Mouse (Mus musculus) splenic B cell, adult 2 months (primary cell): ENCODE measurements around the gene Pin4.
A peak's percentile ranks its signal among the peaks of the same experiment; 100 is the strongest.
"Not testable (repeated sequence)": the region's sequence is repeated elsewhere in the genome, so short reads cannot be mapped to it uniquely, and the experiment has no call there.

ENCODE experiments used
- DNase-seq: peaks from one replicate; pipeline ENCODE4 v3.0.0-alpha.2; 2011; ENCODE audit warnings: low read depth, low spot score
- H3K27me3 ChIP-seq: 2 replicates; pipeline ENCODE4 v1.6.1; 2012; ENCODE audit warnings: mild to moderate bottlenecking, low read length, moderate library complexity, mixed read lengths; ENCODE audit not compliant: control insufficient read depth, poor library complexity, insufficient read depth, severe bottlenecking
- H3K36me3 ChIP-seq: 2 replicates; pipeline ENCODE4 v1.6.1; 2012; ENCODE audit warnings: mild to moderate bottlenecking, low read length, moderate library complexity, mixed read lengths; ENCODE audit not compliant: control insufficient read depth, poor library complexity, insufficient read depth, severe bottlenecking

Gene Pin4

GRCm38 (mm10) chrX:102101886-102102285 is 17.4 kb upstream of the Pin4 start:
- DNase-seq = no peak
- H3K27me3 ChIP-seq = no peaks in the 10 kb centered on the region
- no peaks in the 10 kb centered on the region for H3K36me3 ChIP-seq

- not testable (repeated sequence) for H3K27me3 ChIP-seq, DNase-seq, H3K36me3 ChIP-seq
These were observed 15.4 kb upstream of the Pin4 start for GRCm38 (mm10) chrX:102103830-102104229.

GRCm38 (mm10) chrX:102109349-102109748 is 9.9 kb upstream of the Pin4 start:
- DNase-seq, H3K27me3 ChIP-seq, H3K36me3 ChIP-seq: not testable (repeated sequence)

GRCm38 (mm10) chrX:102115676-102116075 is 3.6 kb upstream of the Pin4 start:
- Histone ChIP-seq H3K36me3 (no peaks in the 10 kb centered on the region), H3K27me3 (no peaks in the 10 kb centered on the region)
- no peak for DNase-seq

- DNase-seq = no peak
- H3K36me3 ChIP-seq = no peaks in the 10 kb centered on the region
- no peaks in the 10 kb centered on the region for H3K27me3 ChIP-seq
These were observed 2.1 kb downstream of the Pin4 start for GRCm38 (mm10) chrX:102121321-102121720.

GRCm38 (mm10) chrX:102141157-102141556 is 21.9 kb downstream of the Pin4 start:
- H3K27me3 ChIP-seq = no peaks in the 10 kb centered on the region
- H3K36me3 ChIP-seq = no peaks in the 10 kb centered on the region
- DNase-seq = no peak

GRCm38 (mm10) chrX:102156618-102157422 is 37.6 kb downstream of the Pin4 start, which contains the start of gene Ercc6l:
Gene Ercc6l (minus strand): TSS chrX:102157091.
- DNase-seq = peak; percentile 96
- Histone ChIP-seq H3K36me3 (no peaks in the 10 kb centered on the region), H3K27me3 (no peaks in the 10 kb centered on the region)

- DNase-seq = no peak
- Histone ChIP-seq H3K36me3 (no peaks in the 10 kb centered on the region), H3K27me3 (no peaks in the 10 kb centered on the region)
These were observed 38.2 kb downstream of the Pin4 start for GRCm38 (mm10) chrX:102157423-102157791.

GRCm38 (mm10) chrX:102159778-102160177 is 40.5 kb downstream of the Pin4 start:
- no peaks in the 10 kb centered on the region for H3K36me3 ChIP-seq
- no peaks in the 10 kb centered on the region for H3K27me3 ChIP-seq
- peak; percentile 55 for DNase-seq

- Histone ChIP-seq H3K36me3 (no peaks in the 10 kb centered on the region), H3K27me3 (no peaks in the 10 kb centered on the region)
- DNase-seq = no peak
These were observed 41.3 kb downstream of the Pin4 start for GRCm38 (mm10) chrX:102160528-102160927.

- peak; percentile 9 for DNase-seq
- Histone ChIP-seq H3K27me3 (no peaks in the 10 kb centered on the region), H3K36me3 (no peaks in the 10 kb centered on the region)
These were observed 43.8 kb downstream of the Pin4 start for GRCm38 (mm10) chrX:102163096-102163495.

- Histone ChIP-seq H3K27me3 (no peaks in the 10 kb centered on the region), H3K36me3 (no peaks in the 10 kb centered on the region)
- no peak for DNase-seq
These were observed 44.3 kb downstream of the Pin4 start for GRCm38 (mm10) chrX:102163529-102163928.

- DNase-seq = no peak
- H3K36me3 ChIP-seq = no peaks in the 10 kb centered on the region
- H3K27me3 ChIP-seq = no peaks in the 10 kb centered on the region
These were observed 47.3 kb downstream of the Pin4 start for GRCm38 (mm10) chrX:102166521-102166920.

- DNase-seq = no peak
- H3K36me3 ChIP-seq = no peaks in the 10 kb centered on the region
- H3K27me3 ChIP-seq = no peaks in the 10 kb centered on the region
These were observed 47.7 kb downstream of the Pin4 start for GRCm38 (mm10) chrX:102166986-102167385.

- Histone ChIP-seq H3K27me3 (no peaks in the 10 kb centered on the region), H3K36me3 (no peaks in the 10 kb centered on the region)
- no peak for DNase-seq
These were observed 50.5 kb downstream of the Pin4 start for GRCm38 (mm10) chrX:102169724-102170123.

GRCm38 (mm10) chrX:102170135-102170534 is 50.9 kb downstream of the Pin4 start:
- DNase-seq = no peak
- H3K27me3 ChIP-seq = no peaks in the 10 kb centered on the region
- H3K36me3 ChIP-seq = no peaks in the 10 kb centered on the region
